Mouse (Mus musculus) hindbrain, postnatal 0 days (tissue): ENCODE measurements around the gene Spin1. TPM values are rescaled to one million over a fixed set of nuclear protein-coding genes. Genes with fewer than 3 reads are reported as not detected.

Experiments used
- ATAC-seq: fragments of 200-750 bp; cut with Nextera tagmentation; 2 replicates; pipeline ENCODE4 v1.8.0; 2017; ENCODE audit warnings: mild to moderate bottlenecking, moderate TSS enrichment, moderate library complexity
- DNase-seq: peaks from one replicate; pipeline ENCODE4 v3.0.0-alpha.2; 2015; ENCODE audit warnings: low spot score
- H3K27ac ChIP-seq: fragments of 300-500 bp; sonication (generic); 2 replicates; pipeline ENCODE4 v1.5.1; 2014; ENCODE audit warnings: mild to moderate bottlenecking
- H3K27me3 ChIP-seq: fragments of 300-500 bp; sonication (generic); 2 replicates; pipeline ENCODE4 v1.6.1; 2014; ENCODE audit warnings: low read length, mixed read lengths; ENCODE audit not compliant: insufficient read depth
- H3K36me3 ChIP-seq: fragments of 300-500 bp; sonication (generic); 2 replicates; pipeline ENCODE4 v1.6.1; 2014; ENCODE audit warnings: low read length, mixed read lengths; ENCODE audit not compliant: insufficient read depth
- H3K4me1 ChIP-seq: fragments of 300-500 bp; sonication (generic); 2 replicates; pipeline ENCODE4 v1.6.1; 2014; ENCODE audit warnings: antibody characterized with exemption, low read length, mixed read lengths; ENCODE audit not compliant: insufficient read depth
- H3K4me2 ChIP-seq: fragments of 300-500 bp; sonication (generic); 2 replicates; pipeline ENCODE4 v1.6.1; 2014; ENCODE audit warnings: low read depth, mild to moderate bottlenecking, low read length, moderate library complexity, mixed read lengths
- H3K4me3 ChIP-seq: fragments of 300-500 bp; sonication (generic); 2 replicates; pipeline ENCODE4 v1.5.1; 2014; ENCODE audit warnings: low read length
- H3K9ac ChIP-seq: fragments of 300-500 bp; sonication (generic); replicated peaks from 2 replicates; pipeline ENCODE4 v1.6.1; 2014; ENCODE audit warnings: mild to moderate bottlenecking, low read length, moderate library complexity, mixed read lengths
- H3K9me3 ChIP-seq: fragments of 300-500 bp; sonication (generic); 2 replicates; pipeline ENCODE4 v1.6.1; 2016; ENCODE audit warnings: low read length, mixed read lengths
- CTCF ChIP-seq: IDR thresholded peaks from 2 replicates; pipeline ENCODE4 v1.5.1; 2016; ENCODE audit warnings: antibody characterized with exemption, control low read depth, low read depth
- WGBS: fragments of 180-500 bp; shearing (Covaris S2); extraction: QIAGEN DNeasy Blood & Tissue Kit; methylation state at CpG from one replicate; pipeline ENCODE4 v1.1.7; 2014; 5-methylcytosine and 5-hydroxymethylcytosine counted together
- polyA plus RNA-seq: library from polyadenylated mRNA; unstranded; fragments of >200 nt; fragmentation: Nextera tagmentation; extraction: Ambion mirVana; gene quantifications from 2 replicates; pipeline ENCODE4 v1.2.1, GENCODE M21; 2015
- total RNA-seq: library from RNA; depleted of rRNA; stranded (reverse); fragments of >200 nt; gene quantifications from 2 replicates; pipeline ENCODE4 v1.2.3, GENCODE M21; 2014

The Spin1 gene
- total and polyA plus RNA-seq, 2 experiments from 2014 or later: 131 to 174 TPM

- H3K27me3 ChIP-seq: no peaks in the 10 kb centered on the region
- no peak overlapping the region for H3K4me3 ChIP-seq
- no peaks in the 10 kb centered on the region for H3K4me1 ChIP-seq
- ATAC-seq (no peak), DNase-seq (no peak)
- H3K36me3 ChIP-seq: no peaks in the 10 kb centered on the region
- no peak overlapping the region for H3K4me2 ChIP-seq
- no peaks in the 10 kb centered on the region for H3K9me3 ChIP-seq
- 91% methylated on average over 11 of the region's 11 CpGs for WGBS
- no peak overlapping the region for H3K27ac ChIP-seq
- H3K9ac ChIP-seq: no peak overlapping the region
- TF ChIP-seq CTCF: no peak
Observed at GRCm38 (mm10) chr13:51085941-51086340, 14.7 kb upstream of the Spin1 start.

GRCm38 (mm10) chr13:51087253-51087652 is 13.4 kb upstream of the Spin1 start:
- no peaks in the 10 kb centered on the region for H3K27me3 ChIP-seq
- H3K9ac ChIP-seq: no peak overlapping the region
- no peak for TF ChIP-seq CTCF
- no peaks in the 10 kb centered on the region for H3K4me1 ChIP-seq
- 90% methylated on average over 4 of the region's 4 CpGs for WGBS
- no peak for DNase-seq
- H3K9me3 ChIP-seq: no peaks in the 10 kb centered on the region
- H3K4me3 ChIP-seq: no peak overlapping the region
- no peaks in the 10 kb centered on the region for H3K36me3 ChIP-seq
- no peak overlapping the region for H3K4me2 ChIP-seq
- no peak for ATAC-seq
- no peak overlapping the region for H3K27ac ChIP-seq

GRCm38 (mm10) chr13:51088207-51088606 is 12.5 kb upstream of the Spin1 start:
- no peaks in the 10 kb centered on the region for H3K36me3 ChIP-seq
- no peak overlapping the region for H3K4me3 ChIP-seq
- no peak for TF ChIP-seq CTCF
- ATAC-seq: no peak
- no peaks in the 10 kb centered on the region for H3K27me3 ChIP-seq
- no peaks in the 10 kb centered on the region for H3K9me3 ChIP-seq
- DNase-seq: no peak
- no peak overlapping the region for H3K4me2 ChIP-seq
- no peak overlapping the region for H3K27ac ChIP-seq
- no peak overlapping the region for H3K9ac ChIP-seq
- WGBS: 94% methylated on average over 4 of the region's 4 CpGs
- H3K4me1 ChIP-seq: no peaks in the 10 kb centered on the region

GRCm38 (mm10) chr13:51089058-51089457 is 11.6 kb upstream of the Spin1 start:
- no peak overlapping the region for H3K27ac ChIP-seq

GRCm38 (mm10) chr13:51090105-51090661 is 10.5 kb upstream of the Spin1 start:
- H3K4me3 ChIP-seq: no peak overlapping the region
- no peak overlapping the region for H3K27ac ChIP-seq
- H3K4me2 ChIP-seq: no peak overlapping the region
- WGBS: 77% methylated on average over 5 of the region's 5 CpGs
- no peak for DNase-seq
- no peaks in the 10 kb centered on the region for H3K27me3 ChIP-seq
- TF ChIP-seq CTCF: no peak
- no peaks in the 10 kb centered on the region for H3K4me1 ChIP-seq
- H3K36me3 ChIP-seq: no peaks in the 10 kb centered on the region
- no peaks in the 10 kb centered on the region for H3K9me3 ChIP-seq
- ATAC-seq: no peak
- H3K9ac ChIP-seq: no peak overlapping the region

More at GRCm38 (mm10) chr13:51089058-51089457, 11.6 kb upstream of the Spin1 start:
- Histone ChIP-seq H3K4me2 (no peak overlapping the region), H3K9me3 (no peaks in the 10 kb centered on the region), H3K36me3 (no peaks in the 10 kb centered on the region), H3K4me3 (no peak overlapping the region), H3K9ac (no peak overlapping the region), H3K27me3 (no peaks in the 10 kb centered on the region), H3K4me1 (no peaks in the 10 kb centered on the region)
- no peak for TF ChIP-seq CTCF
- 82% methylated on average over 4 of the region's 4 CpGs for WGBS
- no peak for ATAC-seq
- no peak for DNase-seq

- no peaks in the 10 kb centered on the region for H3K27me3 ChIP-seq
- H3K36me3 ChIP-seq: no peaks in the 10 kb centered on the region
- ATAC-seq: no peak
- no peak for TF ChIP-seq CTCF
- H3K4me3 ChIP-seq: no peak overlapping the region
- DNase-seq: no peak
- H3K9me3 ChIP-seq: no peaks in the 10 kb centered on the region
- H3K27ac ChIP-seq: no peak overlapping the region
- 92% methylated on average over 5 of the region's 5 CpGs for WGBS
- H3K9ac ChIP-seq: no peak overlapping the region
- no peak overlapping the region for H3K4me2 ChIP-seq
- no peaks in the 10 kb centered on the region; the same call in 1 of the 2 replicates for H3K4me1 ChIP-seq
Observed at GRCm38 (mm10) chr13:51093430-51093829, 7.2 kb upstream of the Spin1 start.

GRCm38 (mm10) chr13:51094323-51095195 is 6.1 kb upstream of the Spin1 start:
- DNase-seq: no peak

More at GRCm38 (mm10) chr13:51094323-51095195, 6.1 kb upstream of the Spin1 start:
- no peak for ATAC-seq
- no peak overlapping the region for H3K27ac ChIP-seq
- H3K4me1 ChIP-seq: peaks cover 6% of the 10 kb centered on the region; the same call in 1 of the 2 replicates
- 81% methylated on average over 16 of the region's 16 CpGs for WGBS
- H3K4me3 ChIP-seq: no peak overlapping the region
- H3K4me2 ChIP-seq: no peak overlapping the region
- no peaks in the 10 kb centered on the region for H3K36me3 ChIP-seq
- no peak for TF ChIP-seq CTCF
- no peaks in the 10 kb centered on the region for H3K9me3 ChIP-seq
- H3K9ac ChIP-seq: no peak overlapping the region
- H3K27me3 ChIP-seq: no peaks in the 10 kb centered on the region
